Mouse (Mus musculus): ENCODE measurements at regions not wholly inside any gene's neighbourhood (a gene's known extent, or its start where the extent isn't known, plus 50 kb on each side); places are given as distances from the start of the nearest gene placed in this dataset.
A peak's percentile ranks its signal among the peaks of the same experiment; 100 is the strongest.

- peaks cover 12% of the 10 kb centered on the region for H3K4me1 ChIP-seq (ENCODE audit: control insufficient read depth, insufficient read depth, low read length)
- TF ChIP-seq CTCF (IDR thresholded peaks at IDR 0.05; ENCODE audit: control insufficient read depth, insufficient read depth, insufficient replicate concordance, low read depth, low read length) (no peak), POLR2A (IDR thresholded peaks at IDR 0.05; ENCODE audit: control insufficient read depth, low read depth, low read length) (no peak)
Observed at GRCm38 (mm10) chr10:120556116-120556515, 79.8 kb upstream of the Hmga2 start.

GRCm38 (mm10) chr10:120553097-120553453, 76.8 kb upstream of the Hmga2 start:
- Histone ChIP-seq H3K4me1 (ENCODE audit: control insufficient read depth, insufficient read depth, low read length) (peaks cover 12% of the 10 kb centered on the region), H3K27me3 (ENCODE audit: control insufficient read depth, insufficient read depth, low read length) (no peaks in the 10 kb centered on the region; the same call in 1 of the 2 replicates), H3K27ac (ENCODE audit: control insufficient read depth, insufficient read depth, low read depth, low read length) (no peak overlapping the region), H3K4me3 (ENCODE audit: control insufficient read depth, low read depth, low read length) (peak overlapping the region; percentile 28), H3K36me3 (ENCODE audit: control insufficient read depth, insufficient read depth, low read length) (no peaks in the 10 kb centered on the region)
- TF ChIP-seq CTCF (IDR thresholded peaks at IDR 0.05; ENCODE audit: control insufficient read depth, insufficient read depth, insufficient replicate concordance, low read depth, low read length): no peak
- no peak for TF ChIP-seq POLR2A (IDR thresholded peaks at IDR 0.05; ENCODE audit: control insufficient read depth, low read depth, low read length)

More at GRCm38 (mm10) chr10:120556116-120556515, 79.8 kb upstream of the Hmga2 start:
- Histone ChIP-seq H3K4me3 (ENCODE audit: control insufficient read depth, low read depth, low read length) (no peak overlapping the region), H3K27me3 (ENCODE audit: control insufficient read depth, insufficient read depth, low read length) (no peaks in the 10 kb centered on the region; the same call in 1 of the 2 replicates), H3K36me3 (ENCODE audit: control insufficient read depth, insufficient read depth, low read length) (no peaks in the 10 kb centered on the region), H3K27ac (ENCODE audit: control insufficient read depth, insufficient read depth, low read depth, low read length) (no peak overlapping the region)

GRCm38 (mm10) chr10:120552341-120553096, 76.2 kb upstream of the Hmga2 start:
- no peak for TF ChIP-seq POLR2A (IDR thresholded peaks at IDR 0.05; ENCODE audit: control insufficient read depth, low read depth, low read length)
- TF ChIP-seq CTCF (IDR thresholded peaks at IDR 0.05; ENCODE audit: control insufficient read depth, insufficient read depth, insufficient replicate concordance, low read depth, low read length): no peak
- Histone ChIP-seq H3K27me3 (ENCODE audit: control insufficient read depth, insufficient read depth, low read length) (no peaks in the 10 kb centered on the region; the same call in 1 of the 2 replicates), H3K36me3 (ENCODE audit: control insufficient read depth, insufficient read depth, low read length) (no peaks in the 10 kb centered on the region), H3K4me1 (ENCODE audit: control insufficient read depth, insufficient read depth, low read length) (peaks cover 12% of the 10 kb centered on the region), H3K27ac (ENCODE audit: control insufficient read depth, insufficient read depth, low read depth, low read length) (no peak overlapping the region), H3K4me3 (ENCODE audit: control insufficient read depth, low read depth, low read length) (peak overlapping the region; percentile 28)

DNA sequence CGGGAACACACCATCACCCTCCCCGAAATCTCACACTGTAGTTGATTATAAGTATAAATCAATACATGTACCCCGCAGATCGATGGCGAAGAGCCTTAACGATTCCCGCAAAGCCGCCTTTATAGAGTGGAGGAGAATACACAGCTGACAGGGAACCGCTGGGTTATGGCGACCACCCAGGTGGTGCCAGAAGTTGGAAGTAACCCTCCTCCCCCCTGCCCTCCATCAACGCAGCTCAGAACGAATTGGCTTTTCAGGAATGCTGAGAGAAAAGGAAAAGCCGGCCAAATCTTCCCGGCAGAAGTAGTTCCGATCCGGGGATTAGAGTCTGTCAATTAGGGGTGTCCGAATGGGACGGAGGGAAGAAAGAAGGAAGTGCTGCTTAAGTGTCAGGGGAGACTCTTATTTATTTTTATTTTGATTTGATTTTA, 75.6 kb upstream of the Hmga2 start:
- Histone ChIP-seq H3K4me1 (ENCODE audit: control insufficient read depth, insufficient read depth, low read length) (peaks cover 12% of the 10 kb centered on the region), H3K36me3 (ENCODE audit: control insufficient read depth, insufficient read depth, low read length) (no peaks in the 10 kb centered on the region), H3K27me3 (ENCODE audit: control insufficient read depth, insufficient read depth, low read length) (no peaks in the 10 kb centered on the region; the same call in 1 of the 2 replicates), H3K4me3 (ENCODE audit: control insufficient read depth, low read depth, low read length) (peak overlapping the region; percentile 14; the same call in 1 of the 2 replicates), H3K27ac (ENCODE audit: control insufficient read depth, insufficient read depth, low read depth, low read length) (no peak overlapping the region)
- TF ChIP-seq POLR2A (IDR thresholded peaks at IDR 0.05; ENCODE audit: control insufficient read depth, low read depth, low read length) (no peak), CTCF (IDR thresholded peaks at IDR 0.05; ENCODE audit: control insufficient read depth, insufficient read depth, insufficient replicate concordance, low read depth, low read length) (no peak)

DNA sequence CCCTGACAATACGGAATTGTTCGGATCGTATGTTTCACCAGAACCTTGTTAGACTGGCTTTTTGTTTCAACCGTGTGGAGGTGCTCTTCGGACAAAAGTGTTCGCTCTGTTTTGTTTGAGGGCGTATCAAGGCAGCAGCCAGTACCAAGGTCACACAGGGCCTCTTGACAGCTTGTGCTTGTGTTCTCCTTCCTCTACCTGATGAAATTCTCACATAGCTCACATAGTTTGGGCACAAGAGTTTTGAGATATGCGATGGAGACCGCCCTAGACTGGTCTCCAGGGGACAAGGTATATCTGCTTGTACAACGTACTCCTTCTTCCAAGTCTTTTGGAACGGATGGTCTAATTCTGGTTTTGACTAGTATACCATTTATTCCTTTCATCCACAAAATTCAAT, 70.9 kb upstream of the Hmga2 start:
- no peak overlapping the region for H3K4me3 ChIP-seq (ENCODE audit: control insufficient read depth, low read depth, low read length)
- TF ChIP-seq CTCF (IDR thresholded peaks at IDR 0.05; ENCODE audit: control insufficient read depth, insufficient read depth, insufficient replicate concordance, low read depth, low read length) (no peak), POLR2A (IDR thresholded peaks at IDR 0.05; ENCODE audit: control insufficient read depth, low read depth, low read length) (no peak)
- no peaks in the 10 kb centered on the region for H3K36me3 ChIP-seq (ENCODE audit: control insufficient read depth, insufficient read depth, low read length)
- no peak overlapping the region for H3K27ac ChIP-seq (ENCODE audit: control insufficient read depth, insufficient read depth, low read depth, low read length)
- peaks cover 3% of the 10 kb centered on the region for H3K4me1 ChIP-seq (ENCODE audit: control insufficient read depth, insufficient read depth, low read length)
- H3K27me3 ChIP-seq (ENCODE audit: control insufficient read depth, insufficient read depth, low read length): no peaks in the 10 kb centered on the region; the same call in 1 of the 2 replicates

DNA sequence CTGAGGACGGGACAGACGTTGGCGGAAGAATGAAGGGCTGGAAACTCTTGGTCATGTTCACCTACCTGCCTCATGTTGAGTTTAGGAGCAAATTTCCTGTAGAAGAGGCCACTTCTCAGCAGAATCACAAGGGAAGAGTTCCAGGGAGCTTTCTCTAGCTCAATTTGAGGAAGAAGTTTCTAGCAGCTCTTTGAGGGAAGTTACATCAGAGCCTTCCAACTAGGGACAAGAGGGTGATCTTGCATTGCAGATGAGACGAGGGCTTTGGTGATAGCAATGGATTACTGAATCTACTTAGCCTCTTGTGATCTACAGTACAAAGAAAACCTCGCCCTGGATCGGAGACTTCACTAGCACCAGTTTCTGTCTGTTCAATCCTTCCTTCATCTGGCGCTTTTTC, 65.3 kb upstream of the Hmga2 start:
- Histone ChIP-seq H3K27me3 (ENCODE audit: control insufficient read depth, insufficient read depth, low read length) (no peaks in the 10 kb centered on the region), H3K27ac (ENCODE audit: control insufficient read depth, insufficient read depth, low read depth, low read length) (no peak overlapping the region), H3K36me3 (ENCODE audit: control insufficient read depth, insufficient read depth, low read length) (no peaks in the 10 kb centered on the region), H3K4me3 (ENCODE audit: control insufficient read depth, low read depth, low read length) (no peak overlapping the region), H3K4me1 (ENCODE audit: control insufficient read depth, insufficient read depth, low read length) (no peaks in the 10 kb centered on the region)
- TF ChIP-seq CTCF (IDR thresholded peaks at IDR 0.05; ENCODE audit: control insufficient read depth, insufficient read depth, insufficient replicate concordance, low read depth, low read length) (no peak), POLR2A (IDR thresholded peaks at IDR 0.05; ENCODE audit: control insufficient read depth, low read depth, low read length) (no peak)

DNA sequence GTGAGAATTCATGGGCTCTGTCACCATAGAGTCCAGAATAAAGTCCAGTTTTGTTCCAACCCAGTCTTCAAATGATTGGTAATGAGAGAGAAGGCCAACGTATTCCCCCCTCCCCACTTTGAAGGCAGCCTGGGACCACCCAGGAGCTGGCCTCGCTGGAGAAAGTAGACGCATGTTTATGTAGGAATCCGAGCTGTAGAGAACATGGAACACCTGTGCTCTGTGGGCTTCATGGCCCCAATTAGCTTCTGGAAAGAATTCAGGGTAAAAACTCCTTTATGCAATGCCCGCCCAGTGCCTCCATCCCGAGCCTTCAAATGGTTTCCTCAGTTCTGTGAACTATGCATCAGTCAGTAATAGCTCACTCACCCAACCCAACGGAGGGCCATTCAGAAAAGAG, 62.3 kb upstream of the Hmga2 start:
- TF ChIP-seq POLR2A (IDR thresholded peaks at IDR 0.05; ENCODE audit: control insufficient read depth, low read depth, low read length) (no peak), CTCF (IDR thresholded peaks at IDR 0.05; ENCODE audit: control insufficient read depth, insufficient read depth, insufficient replicate concordance, low read depth, low read length) (no peak)
- Histone ChIP-seq H3K36me3 (ENCODE audit: control insufficient read depth, insufficient read depth, low read length) (no peaks in the 10 kb centered on the region), H3K27ac (ENCODE audit: control insufficient read depth, insufficient read depth, low read depth, low read length) (no peak overlapping the region), H3K4me3 (ENCODE audit: control insufficient read depth, low read depth, low read length) (no peak overlapping the region), H3K27me3 (ENCODE audit: control insufficient read depth, insufficient read depth, low read length) (no peaks in the 10 kb centered on the region), H3K4me1 (ENCODE audit: control insufficient read depth, insufficient read depth, low read length) (no peaks in the 10 kb centered on the region)

All from testis, adult 2 months (tissue).